Mouse (Mus musculus) hindbrain, embryonic 13.5 days (tissue): Measurements from ENCODE around the gene Hao1. TPM values are rescaled to one million over a fixed set of nuclear protein-coding genes. Genes with fewer than 3 reads are reported as not detected.

ENCODE experiments used
- ATAC-seq: fragments of 200-750 bp; cut with Nextera tagmentation; 2 replicates; pipeline ENCODE4 v1.8.0; 2017; ENCODE audit warnings: moderate TSS enrichment; ENCODE audit not compliant: low FRiP score
- H3K27ac ChIP-seq: fragments of 300-500 bp; sonication (generic); 2 replicates; pipeline ENCODE4 v1.5.1; 2015; ENCODE audit warnings: inconsistent platforms, mild to moderate bottlenecking, moderate library complexity
- H3K27me3 ChIP-seq: fragments of 300-500 bp; sonication (generic); 2 replicates; pipeline ENCODE4 v1.6.1; 2015; ENCODE audit warnings: mild to moderate bottlenecking, inconsistent platforms
- H3K36me3 ChIP-seq: fragments of 300-500 bp; sonication (generic); 2 replicates; pipeline ENCODE4 v1.6.1; 2015; ENCODE audit warnings: mild to moderate bottlenecking, inconsistent platforms
- H3K4me1 ChIP-seq: fragments of 300-500 bp; sonication (generic); replicated peaks from 2 replicates; pipeline ENCODE4 v1.6.1; 2015; ENCODE audit warnings: inconsistent platforms
- H3K4me2 ChIP-seq: fragments of 300-500 bp; sonication (generic); 2 replicates; pipeline ENCODE4 v1.6.1; 2015; ENCODE audit warnings: inconsistent platforms, mild to moderate bottlenecking, moderate library complexity
- H3K4me3 ChIP-seq: fragments of 300-500 bp; sonication (generic); 2 replicates; pipeline ENCODE4 v1.5.1; 2015; ENCODE audit warnings: mild to moderate bottlenecking, inconsistent platforms
- H3K9ac ChIP-seq: fragments of 300-500 bp; sonication (generic); 2 replicates; pipeline ENCODE4 v1.6.1; 2015; ENCODE audit warnings: mild to moderate bottlenecking, inconsistent platforms
- H3K9me3 ChIP-seq: fragments of 300-500 bp; sonication (generic); 2 replicates; pipeline ENCODE4 v1.6.1; 2016; ENCODE audit warnings: inconsistent platforms
- WGBS: fragments of 180-500 bp; shearing (Covaris S2); methylation state at CpG from one replicate; pipeline ENCODE4 v1.1.7; 2015; 5-methylcytosine and 5-hydroxymethylcytosine counted together
- polyA plus RNA-seq: library from polyadenylated mRNA; unstranded; fragments of >200 nt; fragmentation: Nextera tagmentation; extraction: Ambion mirVana; gene quantifications from 2 replicates; pipeline ENCODE4 v1.2.1, GENCODE M21; 2015

Gene Hao1
- polyA plus RNA-seq, 1 experiment from 2014 or later = 0.08 TPM

- peak overlapping the region; percentile 13 for H3K4me2 ChIP-seq
- H3K36me3 ChIP-seq = no peaks in the 10 kb centered on the region
- no peaks in the 10 kb centered on the region for H3K9me3 ChIP-seq
- 0 out of 2 replicates have a peak, but pooled peaks have one; percentile 10 for ATAC-seq
- no peak overlapping the region for H3K27ac ChIP-seq
- 70% methylated on average over 11 of the region's 11 CpGs for WGBS
- no peak overlapping the region for H3K9ac ChIP-seq
- H3K4me1 ChIP-seq = no peaks in the 10 kb centered on the region
- H3K27me3 ChIP-seq = no peaks in the 10 kb centered on the region
- no peak overlapping the region for H3K4me3 ChIP-seq
These were observed 26.6 kb downstream of the Hao1 start for GRCm38 (mm10) chr2:134527419-134528114.

GRCm38 (mm10) chr2:134518042-134518441 is 36.1 kb downstream of the Hao1 start:
- no peak overlapping the region for H3K4me3 ChIP-seq
- H3K27ac ChIP-seq = no peak overlapping the region
- H3K27me3 ChIP-seq = no peaks in the 10 kb centered on the region
- ATAC-seq = no peak
- H3K36me3 ChIP-seq = no peaks in the 10 kb centered on the region
- no peak overlapping the region for H3K4me2 ChIP-seq
- H3K4me1 ChIP-seq = no peaks in the 10 kb centered on the region
- no peak overlapping the region for H3K9ac ChIP-seq
- H3K9me3 ChIP-seq = no peaks in the 10 kb centered on the region

GRCm38 (mm10) chr2:134499777-134500176 is 54.4 kb downstream of the Hao1 start:
- WGBS = 93% methylated on average over 3 of the region's 3 CpGs
- H3K9me3 ChIP-seq = no peaks in the 10 kb centered on the region
- ATAC-seq = no peak

GRCm38 (mm10) chr2:134498450-134498849 is 55.7 kb downstream of the Hao1 start:
- Histone ChIP-seq H3K9me3 (no peaks in the 10 kb centered on the region), H3K9ac (no peak overlapping the region), H3K36me3 (no peaks in the 10 kb centered on the region), H3K27me3 (no peaks in the 10 kb centered on the region), H3K4me2 (no peak overlapping the region), H3K4me3 (no peak overlapping the region), H3K4me1 (no peaks in the 10 kb centered on the region), H3K27ac (no peak overlapping the region)
- WGBS = 58% methylated on average over 7 of the region's 7 CpGs
- no peak for ATAC-seq

More at GRCm38 (mm10) chr2:134499777-134500176, 54.4 kb downstream of the Hao1 start:
- Histone ChIP-seq H3K4me2 (no peak overlapping the region), H3K4me3 (no peak overlapping the region), H3K4me1 (no peaks in the 10 kb centered on the region), H3K9ac (no peak overlapping the region), H3K27ac (no peak overlapping the region), H3K27me3 (no peaks in the 10 kb centered on the region), H3K36me3 (no peaks in the 10 kb centered on the region)

GRCm38 (mm10) chr2:134488671-134489070 is 65.5 kb downstream of the Hao1 start:
- no peak overlapping the region for H3K27ac ChIP-seq
- H3K9ac ChIP-seq = no peak overlapping the region
- no peaks in the 10 kb centered on the region; the same call in 1 of the 2 replicates for H3K4me1 ChIP-seq
- no peak overlapping the region for H3K4me2 ChIP-seq
- H3K9me3 ChIP-seq = no peaks in the 10 kb centered on the region
- no peak for ATAC-seq
- WGBS = 92% methylated on average over 6 of the region's 6 CpGs
- no peaks in the 10 kb centered on the region for H3K36me3 ChIP-seq
- H3K4me3 ChIP-seq = no peak overlapping the region
- H3K27me3 ChIP-seq = no peaks in the 10 kb centered on the region

- no peak overlapping the region for H3K4me3 ChIP-seq
- peak; percentile 73; the same call in 1 of the 2 replicates for ATAC-seq
- WGBS = 28% methylated on average over 11 of the region's 11 CpGs
These were observed 67.9 kb downstream of the Hao1 start for GRCm38 (mm10) chr2:134486055-134486834.

GRCm38 (mm10) chr2:134482683-134483082 is 71.5 kb downstream of the Hao1 start:
- Histone ChIP-seq H3K4me1 (no peaks in the 10 kb centered on the region; the same call in 1 of the 2 replicates), H3K27ac (no peak overlapping the region), H3K4me2 (no peak overlapping the region), H3K4me3 (no peak overlapping the region), H3K36me3 (no peaks in the 10 kb centered on the region), H3K9me3 (no peaks in the 10 kb centered on the region), H3K9ac (no peak overlapping the region), H3K27me3 (no peaks in the 10 kb centered on the region)
- ATAC-seq = peak; percentile 69; the same call in 1 of the 2 replicates
- whole genome bisulfite sequencing = 38% methylated on average over 4 of the region's 4 CpGs

More at GRCm38 (mm10) chr2:134486055-134486834, 67.9 kb downstream of the Hao1 start:
- no peak overlapping the region for H3K9ac ChIP-seq
- H3K36me3 ChIP-seq = no peaks in the 10 kb centered on the region
- H3K27ac ChIP-seq = no peak overlapping the region
- H3K9me3 ChIP-seq = no peaks in the 10 kb centered on the region
- no peak overlapping the region for H3K4me2 ChIP-seq
- H3K27me3 ChIP-seq = no peaks in the 10 kb centered on the region
- H3K4me1 ChIP-seq = no peaks in the 10 kb centered on the region; the same call in 1 of the 2 replicates

GRCm38 (mm10) chr2:134481759-134482158 is 72.4 kb downstream of the Hao1 start:
- WGBS = 20% methylated on average over 8 of the region's 8 CpGs

GRCm38 (mm10) chr2:134481174-134481573 is 73.0 kb downstream of the Hao1 start:
- whole genome bisulfite sequencing = 94% methylated on average over 6 of the region's 6 CpGs

More at GRCm38 (mm10) chr2:134481759-134482158, 72.4 kb downstream of the Hao1 start:
- H3K27me3 ChIP-seq = no peaks in the 10 kb centered on the region
- no peak overlapping the region for H3K4me2 ChIP-seq
- H3K9me3 ChIP-seq = no peaks in the 10 kb centered on the region
- H3K9ac ChIP-seq = no peak overlapping the region
- H3K4me3 ChIP-seq = no peak overlapping the region
- ATAC-seq = no peak
- H3K36me3 ChIP-seq = no peaks in the 10 kb centered on the region
- no peaks in the 10 kb centered on the region; the same call in 1 of the 2 replicates for H3K4me1 ChIP-seq
- H3K27ac ChIP-seq = no peak overlapping the region

GRCm38 (mm10) chr2:134465132-134465531 is 89.0 kb downstream of the Hao1 start:
- no peak overlapping the region for H3K9ac ChIP-seq
- H3K9me3 ChIP-seq = no peaks in the 10 kb centered on the region
- no peak for ATAC-seq
- no peak overlapping the region for H3K4me3 ChIP-seq
- no peak overlapping the region for H3K27ac ChIP-seq
- H3K36me3 ChIP-seq = no peaks in the 10 kb centered on the region
- 97% methylated on average over 2 of the region's 2 CpGs for WGBS
- H3K4me1 ChIP-seq = no peaks in the 10 kb centered on the region
- no peak overlapping the region for H3K4me2 ChIP-seq
- H3K27me3 ChIP-seq = no peaks in the 10 kb centered on the region

More at GRCm38 (mm10) chr2:134481174-134481573, 73.0 kb downstream of the Hao1 start:
- no peak overlapping the region for H3K27ac ChIP-seq
- no peaks in the 10 kb centered on the region for H3K9me3 ChIP-seq
- H3K4me2 ChIP-seq = no peak overlapping the region
- no peak overlapping the region for H3K9ac ChIP-seq
- H3K4me3 ChIP-seq = no peak overlapping the region
- H3K36me3 ChIP-seq = no peaks in the 10 kb centered on the region
- ATAC-seq = no peak
- no peaks in the 10 kb centered on the region for H3K27me3 ChIP-seq
- H3K4me1 ChIP-seq = no peaks in the 10 kb centered on the region; the same call in 1 of the 2 replicates

- Histone ChIP-seq H3K9me3 (no peaks in the 10 kb centered on the region), H3K4me3 (no peak overlapping the region), H3K4me1 (no peaks in the 10 kb centered on the region), H3K9ac (no peak overlapping the region), H3K27ac (no peak overlapping the region), H3K36me3 (no peaks in the 10 kb centered on the region), H3K27me3 (no peaks in the 10 kb centered on the region), H3K4me2 (no peak overlapping the region)
- no peak for ATAC-seq
- WGBS = 90% methylated on average over 6 of the region's 6 CpGs
These were observed 91.8 kb downstream of the Hao1 start for GRCm38 (mm10) chr2:134462321-134462720.

GRCm38 (mm10) chr2:134460831-134461230 is 93.3 kb downstream of the Hao1 start:
- no peak overlapping the region for H3K4me2 ChIP-seq
- H3K4me1 ChIP-seq = peaks cover 5% of the 10 kb centered on the region; the same call in 1 of the 2 replicates
- no peak overlapping the region for H3K9ac ChIP-seq
- ATAC-seq = no peak
- no peak overlapping the region for H3K4me3 ChIP-seq
- H3K9me3 ChIP-seq = no peaks in the 10 kb centered on the region
- WGBS = 77% methylated on average over 5 of the region's 5 CpGs
- H3K36me3 ChIP-seq = no peaks in the 10 kb centered on the region
- no peak overlapping the region for H3K27ac ChIP-seq
- no peaks in the 10 kb centered on the region for H3K27me3 ChIP-seq
